19 mouse cellular contexts compared by ENCODE assay signal in genomic region chr11:96857446-96857845, GRCm38 (mm10). TPM values are rescaled to one million over a fixed set of nuclear protein-coding genes. Genes with fewer than 3 reads are reported as not detected.
"Had no signal": no experiment of that assay in that cellular context is flagged by ENCODE, and none has a peak within 500 bp of the region (broad histone marks: within the 10 kb centered on the region; RNA-seq: fewer than 3 reads in every experiment).

No protein-coding gene starts in this region.

- ATAC-seq: midbrain, embryonic 15.5 days had no signal

- H3K4me2 ChIP-seq: limb, embryonic 13.5 days; lung, embryonic 14.5 days; midbrain, embryonic 11.5 days; midbrain, embryonic 15.5 days; neural tube, embryonic 12.5 days; stomach, embryonic 15.5 days had no signal

- DNase-seq: kidney, postnatal 10 days; kidney, postnatal 4 days; left cerebral cortex, postnatal 4 days; lung, embryonic 14.5 days; lung, postnatal 10 days; lung, postnatal 4 days; retina, postnatal 1 day; right cerebral cortex, postnatal 14 days; thymus, adult 2 months; thymus, postnatal 25 days had no signal

- H3K4me3 ChIP-seq: layer of hippocampus, adult 2 months; limb, embryonic 13.5 days; megakaryocyte, embryonic 14.5 days; midbrain, embryonic 15.5 days; neural tube, embryonic 12.5 days; stomach, embryonic 15.5 days had no signal

- H3K27me3 ChIP-seq: midbrain, embryonic 15.5 days; neural tube, embryonic 12.5 days; stomach, embryonic 15.5 days had no signal

- H3K9me3 ChIP-seq: limb, embryonic 13.5 days; megakaryocyte, embryonic 14.5 days; midbrain, embryonic 15.5 days; neural tube, embryonic 12.5 days; stomach, embryonic 15.5 days had no signal

- H3K36me3 ChIP-seq: midbrain, embryonic 15.5 days; neural tube, embryonic 12.5 days; stomach, embryonic 15.5 days had no signal

- H3K27ac ChIP-seq: layer of hippocampus, adult 2 months; limb, embryonic 13.5 days; liver, embryonic 14.5 days; midbrain, embryonic 15.5 days; neural tube, embryonic 12.5 days; stomach, embryonic 15.5 days had no signal

- H3K9ac ChIP-seq: limb, embryonic 13.5 days; liver, embryonic 14.5 days; lung, embryonic 14.5 days; midbrain, embryonic 15.5 days; neural tube, embryonic 12.5 days; stomach, embryonic 15.5 days had no signal

RNA-seq across cellular contexts. Expression of gene Copz2, which starts 7.8 kb away (rescaled TPM):
- total RNA-seq: neutrophil, adult 5-6 weeks had no signal
